Mouse (Mus musculus) olfactory bulb, adult 2 months (tissue): ENCODE results near the gene Fam43a. TPM values are rescaled to one million over a fixed set of nuclear protein-coding genes. Genes with fewer than 3 reads are reported as not detected.

Source experiments
- H3K27ac ChIP-seq: fragments of 200-500 bp; 2 replicates; pipeline ENCODE4 v1.5.1; 2012; ENCODE audit warnings: low read depth, low read length; ENCODE audit not compliant: insufficient read depth
- H3K4me1 ChIP-seq: fragments of 200-500 bp; 2 replicates; pipeline ENCODE4 v1.6.1; 2012; ENCODE audit warnings: low read length; ENCODE audit not compliant: control insufficient read depth, insufficient read depth
- H3K4me3 ChIP-seq: fragments of 200-500 bp; 2 replicates; pipeline ENCODE4 v1.5.1; 2012; ENCODE audit warnings: mild to moderate bottlenecking, low read depth, low read length, moderate library complexity; ENCODE audit not compliant: insufficient read depth
- CTCF ChIP-seq: fragments of 200-500 bp; IDR thresholded peaks from 2 replicates; pipeline ENCODE4 v1.5.1; 2012; ENCODE audit warnings: low read depth, mild to moderate bottlenecking, low read length, moderate library complexity; ENCODE audit not compliant: insufficient read depth
- POLR2A ChIP-seq: fragments of 200-500 bp; IDR thresholded peaks from 2 replicates; pipeline ENCODE4 v1.6.1; 2012; ENCODE audit warnings: mild to moderate bottlenecking, low read depth, low read length, moderate library complexity; ENCODE audit not compliant: insufficient read depth
- whole genome bisulfite sequencing: fragments of 180-500 bp; shearing (Covaris S2); methylation state at CpG from one replicate; pipeline ENCODE4 v1.1.7; 2018; 5-methylcytosine and 5-hydroxymethylcytosine counted together
- polyA plus RNA-seq: library from polyadenylated mRNA; stranded (reverse); fragments of >200 nt; gene quantifications from 2 replicates; pipeline ENCODE4 v1.2.4, GENCODE M21; 2012; ENCODE audit warnings: low replicate concordance; ENCODE audit not compliant: missing spikeins, insufficient read depth, insufficient read length

Fam43a gene
- polyA plus RNA-seq, 1 experiment, result not detected

DNA sequence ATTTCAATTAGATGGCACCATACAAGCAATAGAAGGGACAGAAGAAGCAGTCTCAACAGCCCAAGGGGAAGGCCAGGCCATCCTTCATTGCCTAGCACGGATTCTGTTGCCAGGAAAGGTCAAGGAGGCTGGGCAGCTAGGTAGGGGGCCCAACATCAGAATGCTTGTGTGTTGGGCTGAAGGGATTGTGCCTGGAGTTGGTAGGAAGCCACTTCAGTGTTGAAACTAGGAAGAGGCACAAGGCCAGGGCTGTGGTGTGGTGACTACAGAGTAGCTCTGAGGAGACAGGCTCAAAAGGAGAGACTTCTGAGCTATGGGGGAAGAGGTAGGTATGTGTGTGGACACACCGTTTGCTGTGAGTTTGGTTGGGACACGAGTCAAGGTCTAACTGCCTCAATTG is 4.2 kb upstream of the Fam43a start:
- 72% methylated on average over 3 of the region's 3 CpGs for WGBS
- H3K4me1 ChIP-seq, result peaks cover 7% of the 10 kb centered on the region
- TF ChIP-seq POLR2A (no peak), CTCF (no peak)
- H3K4me3 ChIP-seq, result no peak overlapping the region
- H3K27ac ChIP-seq, result no peak overlapping the region

DNA sequence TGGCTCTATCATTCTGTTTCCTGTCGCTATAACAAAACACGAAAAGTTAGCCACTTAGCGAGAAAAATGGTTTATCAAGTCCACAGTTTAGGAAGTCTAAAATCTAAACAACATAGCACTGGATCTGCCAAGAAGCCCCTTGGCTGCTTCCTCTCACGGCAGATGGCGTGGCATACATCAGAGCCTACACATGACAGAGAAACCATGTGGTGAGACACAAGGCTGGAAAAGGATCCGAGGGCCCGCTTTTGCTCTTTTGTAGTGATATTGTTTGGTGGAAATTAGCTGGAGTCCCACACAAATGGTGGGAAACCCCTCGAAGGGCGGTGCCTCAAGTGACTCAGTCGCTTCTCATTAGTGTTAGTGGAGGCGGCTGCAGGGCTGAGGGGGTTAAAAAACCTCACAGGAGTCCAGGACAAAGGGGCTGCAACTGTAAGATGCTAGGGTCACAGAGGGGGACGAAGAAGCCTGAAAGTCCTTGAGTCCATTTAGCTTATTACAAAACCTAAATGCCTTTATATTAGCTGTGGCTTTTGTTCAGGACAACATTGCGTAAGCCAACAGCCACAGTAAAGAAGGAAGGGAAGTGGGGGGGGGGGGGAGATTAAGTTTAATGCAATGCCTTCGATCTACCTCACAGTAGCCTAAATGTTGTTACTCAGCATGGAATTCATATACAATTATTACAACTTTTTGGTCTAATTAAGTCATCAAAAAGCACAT is 3.5 kb upstream of the Fam43a start:
- 51% methylated on average over 14 of the region's 14 CpGs for WGBS
- no peak overlapping the region for H3K27ac ChIP-seq
- H3K4me3 ChIP-seq, result no peak overlapping the region
- peaks cover 13% of the 10 kb centered on the region for H3K4me1 ChIP-seq
- TF ChIP-seq CTCF (no peak), POLR2A (no peak)

DNA sequence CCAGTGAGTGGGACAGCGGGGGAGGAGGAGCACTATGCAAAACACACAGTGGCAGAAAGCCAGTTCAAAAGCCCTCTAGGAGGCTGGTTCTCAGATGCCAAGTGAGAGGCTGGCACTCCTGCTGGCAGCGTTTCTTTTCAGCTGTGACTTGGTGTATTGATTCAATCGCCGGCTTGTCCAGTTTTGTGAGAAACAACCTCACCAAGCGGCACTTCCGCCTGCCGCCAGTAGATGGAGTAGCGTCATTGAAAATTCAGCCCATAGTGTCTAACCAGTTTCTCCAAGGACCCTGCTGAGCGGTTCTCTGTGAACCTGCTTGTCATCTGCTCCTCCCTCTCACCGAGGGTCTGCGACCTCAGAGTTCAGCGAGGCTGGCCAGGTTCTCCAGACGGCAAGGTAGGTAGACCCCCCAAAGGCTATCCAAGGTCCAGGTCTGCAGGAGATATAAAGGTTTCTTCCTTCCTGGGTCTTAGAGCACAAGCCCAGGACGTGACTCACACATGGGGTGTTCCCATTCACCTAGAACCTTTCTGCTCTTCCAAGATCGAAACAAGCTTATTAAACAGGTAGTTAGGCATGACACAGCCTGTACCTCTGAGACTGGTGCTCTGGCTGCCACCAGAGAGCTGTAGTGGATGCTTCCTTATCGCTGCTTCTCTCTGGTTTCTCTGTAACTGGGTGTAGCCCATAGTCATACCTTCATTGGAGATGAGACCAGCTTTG is 2.4 kb upstream of the Fam43a start:
- WGBS, result 5% methylated on average over 16 of the region's 16 CpGs
- peak overlapping the region; percentile 39 for H3K4me3 ChIP-seq
- H3K27ac ChIP-seq, result no peak overlapping the region
- TF ChIP-seq CTCF, result peak; percentile 87
- TF ChIP-seq POLR2A, result no peak
- H3K4me1 ChIP-seq, result peaks cover 24% of the 10 kb centered on the region

DNA sequence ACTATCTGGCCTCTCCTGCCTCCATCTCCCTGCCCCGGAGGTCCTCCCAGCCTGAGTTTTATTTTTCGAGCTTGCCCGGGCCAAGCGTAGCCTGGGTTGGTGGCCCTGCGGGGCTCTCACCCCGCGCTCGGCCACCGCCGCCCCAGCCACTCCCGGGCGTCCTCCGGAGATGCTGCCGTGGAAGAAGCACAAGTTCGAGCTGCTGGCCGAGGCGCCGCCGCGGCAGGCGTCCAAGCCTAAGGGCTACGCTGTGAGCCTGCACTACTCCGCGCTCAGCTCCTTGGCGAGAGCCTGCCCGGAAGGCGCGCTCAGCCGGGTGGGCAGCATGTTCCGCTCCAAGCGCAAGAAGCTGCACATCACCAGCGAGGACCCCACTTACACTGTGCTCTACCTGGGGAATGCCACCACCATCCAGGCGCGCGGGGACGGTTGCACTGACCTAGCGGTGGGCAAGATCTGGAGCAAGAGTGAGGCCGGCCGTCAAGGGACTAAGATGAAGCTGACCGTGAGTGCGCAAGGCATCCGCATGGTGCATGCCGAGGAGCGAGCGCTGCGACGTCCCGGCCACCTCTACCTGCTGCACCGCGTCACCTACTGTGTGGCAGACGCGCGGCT is 1.0 kb downstream of the Fam43a start:
- Histone ChIP-seq H3K4me3 (peak overlapping the region; percentile 80), H3K27ac (peak overlapping the region; percentile 82), H3K4me1 (peaks cover 48% of the 10 kb centered on the region)
- TF ChIP-seq CTCF (no peak), POLR2A (no peak)
- under 1% methylated on average over 53 of the region's 53 CpGs for WGBS

DNA sequence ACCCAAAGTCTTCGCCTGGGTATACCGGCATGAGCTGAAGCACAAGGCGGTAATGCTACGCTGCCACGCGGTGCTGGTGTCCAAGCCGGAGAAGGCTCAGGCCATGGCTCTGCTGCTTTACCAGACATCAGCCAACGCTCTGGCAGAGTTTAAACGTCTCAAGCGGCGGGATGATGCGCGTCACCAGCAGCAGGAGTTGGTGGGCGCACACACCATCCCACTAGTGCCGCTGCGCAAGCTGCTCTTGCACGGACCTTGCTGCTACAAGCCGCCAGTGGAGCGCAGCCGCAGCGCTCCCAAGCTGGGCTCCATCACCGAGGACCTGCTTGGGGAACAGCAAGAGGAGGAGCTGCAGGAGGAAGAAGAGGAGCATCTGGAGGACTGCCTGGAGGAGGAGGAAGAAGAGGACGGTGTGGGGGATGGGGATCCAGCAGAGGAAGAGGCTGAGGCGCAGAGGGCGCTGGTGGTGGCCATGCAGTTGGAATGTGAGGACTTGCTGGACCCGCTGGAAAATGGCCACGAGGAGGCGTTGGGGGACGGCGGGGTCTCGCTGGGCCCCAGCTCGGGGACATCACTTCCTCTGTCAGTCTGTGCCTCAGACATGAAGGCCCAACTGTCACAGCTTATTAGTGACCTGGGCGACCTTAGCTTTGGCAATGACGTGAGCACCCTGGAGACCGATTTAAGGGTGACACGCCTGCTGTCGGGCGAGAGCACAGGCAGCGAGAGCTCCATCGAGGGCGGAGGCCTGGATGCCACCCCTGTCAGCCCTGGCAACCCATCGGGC is 1.7 kb downstream of the Fam43a start:
- Histone ChIP-seq H3K4me3 (peak overlapping the region; percentile 80), H3K4me1 (peaks cover 50% of the 10 kb centered on the region), H3K27ac (peak overlapping the region; percentile 82)
- TF ChIP-seq POLR2A (no peak), CTCF (peak; percentile 36; the same call in 1 of the 2 replicates)
- 12% methylated on average over 42 of the region's 42 CpGs for WGBS

DNA sequence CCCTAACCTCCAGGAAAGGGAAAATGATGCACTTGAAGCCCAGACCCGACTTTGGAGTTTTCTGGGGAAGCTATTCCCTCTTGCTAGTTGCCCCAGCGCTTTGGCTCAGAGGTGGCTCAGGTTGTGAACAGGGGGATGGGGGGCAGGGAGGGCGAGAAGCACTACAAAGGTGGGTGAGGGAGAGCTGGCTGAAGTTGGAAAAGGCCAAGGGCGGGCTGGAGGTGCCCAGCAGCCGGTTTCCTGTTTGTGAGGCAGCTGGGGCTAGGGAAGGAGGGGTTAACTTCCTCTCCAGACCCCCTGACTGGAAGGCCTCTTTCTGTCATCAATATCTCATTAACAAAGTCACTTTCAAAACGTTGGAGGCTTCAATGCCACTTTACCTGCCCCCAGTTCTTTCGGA is 2.4 kb downstream of the Fam43a start:
- H3K4me1 ChIP-seq, result peaks cover 47% of the 10 kb centered on the region
- 60% methylated on average over 7 of the region's 7 CpGs for WGBS

DNA sequence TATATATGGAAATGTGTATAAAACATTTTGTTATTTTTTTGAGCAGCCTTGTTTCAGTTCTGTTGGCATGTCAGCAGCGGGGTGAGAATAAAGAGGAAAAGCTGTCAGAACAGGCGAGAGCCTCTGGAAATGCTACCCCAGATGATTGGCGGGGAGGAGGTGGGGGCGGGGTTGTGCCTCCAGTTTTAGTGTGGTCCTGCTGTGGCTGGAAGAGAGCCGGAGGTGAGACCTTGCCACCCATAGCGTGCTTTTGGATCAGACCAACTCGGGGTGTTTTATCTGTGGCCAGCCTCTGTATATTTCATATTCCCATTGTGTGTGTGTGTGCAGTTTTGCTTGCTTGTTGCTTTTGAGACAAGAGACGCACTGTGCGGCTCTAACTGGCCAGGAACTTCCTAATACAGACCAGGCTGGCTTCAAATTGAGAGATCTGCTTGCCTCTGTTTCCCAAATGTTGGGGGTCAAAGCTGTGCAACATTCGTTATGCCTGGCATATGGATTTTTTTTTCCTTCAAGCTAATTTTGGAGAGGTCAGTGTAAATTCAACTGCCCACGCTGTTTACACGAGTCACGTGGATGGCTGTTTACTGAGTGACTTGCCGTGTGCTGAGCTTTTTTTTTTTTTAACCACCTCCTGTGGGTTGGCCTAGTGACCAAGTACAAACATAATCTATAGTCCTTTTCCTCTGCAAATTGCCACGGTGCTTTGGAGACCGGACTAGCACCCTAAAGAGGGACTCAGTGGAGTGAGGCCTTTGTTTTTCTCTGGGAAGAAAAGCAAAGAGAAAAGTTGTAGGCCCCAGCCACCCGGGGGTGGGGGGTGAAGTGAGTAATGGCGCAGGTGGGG is 3.4 kb downstream of the Fam43a start:
- Histone ChIP-seq H3K27ac (no peak overlapping the region), H3K4me1 (peaks cover 45% of the 10 kb centered on the region), H3K4me3 (no peak overlapping the region)
- no peak for TF ChIP-seq POLR2A
- no peak for TF ChIP-seq CTCF
- WGBS, result 63% methylated on average over 18 of the region's 18 CpGs

More for the DNA sequence above, 2.4 kb downstream of the Fam43a start:
- H3K27ac ChIP-seq, result peak overlapping the region; percentile 82; the same call in 1 of the 2 replicates
- peak overlapping the region; percentile 80 for H3K4me3 ChIP-seq
- TF ChIP-seq POLR2A, result no peak
- TF ChIP-seq CTCF, result no peak

DNA sequence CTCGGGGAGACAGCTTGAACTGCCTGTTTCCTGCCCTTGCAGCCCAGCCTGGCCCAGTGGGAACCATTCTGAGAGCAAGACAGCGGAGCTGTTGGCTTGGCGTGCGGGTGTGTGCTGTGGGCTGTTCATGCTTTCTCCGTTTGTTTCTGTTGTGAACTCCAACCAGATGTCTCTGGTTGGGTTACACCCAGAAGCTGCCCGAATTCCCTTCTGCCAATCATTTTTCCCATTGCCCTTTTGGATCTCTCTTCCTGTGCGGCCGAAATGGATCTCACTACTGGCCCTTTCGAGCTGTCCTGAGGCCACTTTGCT is 4.0 kb downstream of the Fam43a start:
- WGBS, result 74% methylated on average over 9 of the region's 9 CpGs
- no peak overlapping the region for H3K4me3 ChIP-seq
- TF ChIP-seq POLR2A, result no peak
- no peak for TF ChIP-seq CTCF
- peaks cover 45% of the 10 kb centered on the region for H3K4me1 ChIP-seq
- no peak overlapping the region for H3K27ac ChIP-seq
